Mouse (Mus musculus): ENCODE measurements at regions not wholly inside any gene's neighbourhood (a gene's known extent, or its start where the extent isn't known, plus 50 kb on each side); places are given as distances from the start of the nearest gene placed in this dataset.

DNA sequence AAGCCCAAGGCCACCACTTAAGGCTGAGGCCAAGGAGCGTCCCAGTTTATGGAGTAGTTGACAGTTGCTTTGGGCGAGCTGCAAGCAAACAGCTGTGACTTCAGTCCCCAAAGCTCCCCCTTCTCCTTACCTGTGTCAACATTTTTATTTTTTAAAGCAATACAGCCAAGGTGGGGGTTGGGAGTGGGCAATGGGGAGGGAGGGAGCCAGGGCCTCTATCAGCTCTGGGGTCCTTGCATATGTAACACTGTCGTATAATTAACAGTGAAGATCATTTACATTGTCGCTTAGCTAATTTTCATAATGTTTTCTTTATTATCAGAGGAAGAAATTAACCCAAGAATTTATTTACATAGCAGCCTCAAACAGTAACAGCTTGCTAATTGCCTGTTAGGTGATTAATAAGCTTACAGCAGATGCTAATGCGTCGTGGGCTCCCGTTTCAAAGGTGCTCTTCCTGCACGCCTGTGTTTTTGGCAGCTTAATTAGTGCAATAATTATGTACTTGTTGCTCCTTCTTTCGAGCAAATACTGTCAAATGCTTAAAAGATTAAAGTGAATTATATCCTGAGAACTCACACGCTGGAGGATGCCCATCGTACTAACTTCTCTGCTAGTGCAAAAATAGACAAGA lies 227.4 kb upstream of the Tle3 start:
- TF ChIP-seq CHD2 (IDR thresholded peaks at IDR 0.05; ENCODE audit: low read depth, low read length): no peak
- TF ChIP-seq HCFC1 (IDR thresholded peaks at IDR 0.05; ENCODE audit: borderline replicate concordance, insufficient read depth, low read length): no peak
- TF ChIP-seq ZNF384 (IDR thresholded peaks at IDR 0.05; ENCODE audit: low read depth, low read length): no peak
- TF ChIP-seq MAFK (IDR thresholded peaks at IDR 0.05; ENCODE audit: insufficient read depth, low read depth, low read length): no peak
- TF ChIP-seq ZC3H11A (IDR thresholded peaks at IDR 0.05; ENCODE audit: borderline replicate concordance, low read depth, low read length): no peak
- H3K9ac ChIP-seq (ENCODE audit: insufficient read depth, low read depth, low read length, poor library complexity, severe bottlenecking): no peak overlapping the region
- no peaks in the 10 kb centered on the region for H3K9me3 ChIP-seq (ENCODE audit: control insufficient read depth, insufficient read depth, low read depth, low read length)
- H3K27ac ChIP-seq (ENCODE audit: insufficient read depth, low read depth, low read length, poor library complexity, severe bottlenecking): no peak overlapping the region
- in situ Hi-C loops (cut with MboI; ENCODE audit: low sequenced_read_pairs in 2 of 2, unreplicated experiment in 2 of 2): no loop called here
- H3K4me3 ChIP-seq (ENCODE audit: insufficient read depth in 1 of 2, low read depth in 1 of 2, low read length in 2 of 2, poor library complexity in 1 of 2, severe bottlenecking in 1 of 2): no peak overlapping the region
- no peak for DNase-seq (ENCODE audit: low read depth, low spot score)
- H3K36me3 ChIP-seq (ENCODE audit: control insufficient read depth, insufficient read depth, low read length, poor library complexity, severe bottlenecking): no peaks in the 10 kb centered on the region
- H3K4me1 ChIP-seq (ENCODE audit: control insufficient read depth in 2 of 2, insufficient read depth in 2 of 2, low read length in 2 of 2, poor library complexity in 1 of 2): no peaks in the 10 kb centered on the region

DNA sequence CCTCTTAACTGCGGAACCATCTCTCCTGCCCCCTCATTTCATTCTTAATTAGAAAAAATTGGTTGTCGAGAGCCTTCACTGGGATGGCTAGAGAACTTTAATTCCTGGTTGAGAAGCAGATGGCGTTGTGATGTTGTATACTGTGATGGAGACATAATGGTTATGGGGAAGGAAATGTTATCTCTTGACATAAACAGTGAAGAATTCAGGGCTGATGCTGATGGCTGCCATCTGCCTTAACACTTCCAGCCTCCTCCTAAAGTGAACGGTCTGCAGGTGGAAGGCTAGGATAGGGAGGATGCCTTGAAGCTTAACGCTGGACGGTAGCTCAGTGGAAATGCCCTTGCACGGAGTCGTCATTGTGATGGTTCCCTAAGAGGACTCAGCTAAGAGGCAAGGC lies 226.4 kb upstream of the Tle3 start:
- in situ Hi-C loops (cut with MboI; ENCODE audit: low sequenced_read_pairs in 2 of 2, unreplicated experiment in 2 of 2): no loop called here
- Histone ChIP-seq H3K9ac (ENCODE audit: insufficient read depth, low read depth, low read length, poor library complexity, severe bottlenecking) (no peak overlapping the region), H3K36me3 (ENCODE audit: control insufficient read depth, insufficient read depth, low read length, poor library complexity, severe bottlenecking) (no peaks in the 10 kb centered on the region), H3K27ac (ENCODE audit: insufficient read depth, low read depth, low read length, poor library complexity, severe bottlenecking) (no peak overlapping the region; the same call in 1 of the 2 replicates), H3K4me1 (ENCODE audit: control insufficient read depth in 2 of 2, insufficient read depth in 2 of 2, low read length in 2 of 2, poor library complexity in 1 of 2) (no peaks in the 10 kb centered on the region), H3K4me3 (ENCODE audit: insufficient read depth in 1 of 2, low read depth in 1 of 2, low read length in 2 of 2, poor library complexity in 1 of 2, severe bottlenecking in 1 of 2) (no peak overlapping the region), H3K9me3 (ENCODE audit: control insufficient read depth, insufficient read depth, low read depth, low read length) (no peaks in the 10 kb centered on the region)
- TF ChIP-seq HCFC1 (IDR thresholded peaks at IDR 0.05; ENCODE audit: borderline replicate concordance, insufficient read depth, low read length) (no peak), ZNF384 (IDR thresholded peaks at IDR 0.05; ENCODE audit: low read depth, low read length) (no peak), CHD2 (IDR thresholded peaks at IDR 0.05; ENCODE audit: low read depth, low read length) (no peak), ZC3H11A (IDR thresholded peaks at IDR 0.05; ENCODE audit: borderline replicate concordance, low read depth, low read length) (no peak), MAFK (IDR thresholded peaks at IDR 0.05; ENCODE audit: insufficient read depth, low read depth, low read length) (no peak)
- no peak for DNase-seq (ENCODE audit: low read depth, low spot score)

GRCm38 (mm10) chr9:61151201-61151600 lies 221.0 kb upstream of the Tle3 start:
- no peaks in the 10 kb centered on the region for H3K9me3 ChIP-seq (ENCODE audit: control insufficient read depth, insufficient read depth, low read depth, low read length)
- no peak for DNase-seq (ENCODE audit: low read depth, low spot score)
- no peak overlapping the region for H3K4me3 ChIP-seq (ENCODE audit: insufficient read depth in 1 of 2, low read depth in 1 of 2, low read length in 2 of 2, poor library complexity in 1 of 2, severe bottlenecking in 1 of 2)
- TF ChIP-seq HCFC1 (IDR thresholded peaks at IDR 0.05; ENCODE audit: borderline replicate concordance, insufficient read depth, low read length): no peak
- TF ChIP-seq MAFK (IDR thresholded peaks at IDR 0.05; ENCODE audit: insufficient read depth, low read depth, low read length): no peak
- no peak overlapping the region for H3K9ac ChIP-seq (ENCODE audit: insufficient read depth, low read depth, low read length, poor library complexity, severe bottlenecking)
- no peaks in the 10 kb centered on the region for H3K4me1 ChIP-seq (ENCODE audit: control insufficient read depth in 2 of 2, insufficient read depth in 2 of 2, low read length in 2 of 2, poor library complexity in 1 of 2)
- H3K36me3 ChIP-seq (ENCODE audit: control insufficient read depth, insufficient read depth, low read length, poor library complexity, severe bottlenecking): no peaks in the 10 kb centered on the region
- no peak overlapping the region for H3K27ac ChIP-seq (ENCODE audit: insufficient read depth, low read depth, low read length, poor library complexity, severe bottlenecking)
- in situ Hi-C loops (cut with MboI; ENCODE audit: low sequenced_read_pairs in 2 of 2, unreplicated experiment in 2 of 2): no loop called here

DNA sequence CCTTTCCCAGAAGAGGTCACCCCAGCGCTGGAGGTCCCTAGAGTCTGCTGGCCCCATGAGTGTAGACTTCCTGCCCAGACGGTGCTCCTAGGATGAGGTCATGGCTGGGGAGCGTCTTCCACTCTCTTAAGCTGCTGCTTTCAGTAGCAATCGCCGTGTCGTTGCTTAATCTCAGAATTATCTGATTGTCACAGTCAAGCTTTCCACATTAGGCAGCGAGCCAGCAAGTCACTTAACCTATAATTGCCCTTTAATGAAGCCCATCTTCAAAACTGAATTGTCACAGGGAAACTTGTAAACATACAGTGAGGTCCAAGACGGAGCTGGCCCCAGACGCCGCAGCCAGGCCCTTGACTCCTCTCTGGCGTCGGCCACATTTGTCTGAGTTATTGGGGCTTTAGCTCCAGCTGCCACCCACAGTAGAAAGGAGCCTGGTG lies 220.2 kb upstream of the Tle3 start:
- no peak overlapping the region for H3K9ac ChIP-seq (ENCODE audit: insufficient read depth, low read depth, low read length, poor library complexity, severe bottlenecking)
- no peaks in the 10 kb centered on the region for H3K36me3 ChIP-seq (ENCODE audit: control insufficient read depth, insufficient read depth, low read length, poor library complexity, severe bottlenecking)
- in situ Hi-C loops (cut with MboI; ENCODE audit: low sequenced_read_pairs in 2 of 2, unreplicated experiment in 2 of 2): no loop called here
- H3K9me3 ChIP-seq (ENCODE audit: control insufficient read depth, insufficient read depth, low read depth, low read length): no peaks in the 10 kb centered on the region
- H3K4me3 ChIP-seq (ENCODE audit: insufficient read depth in 1 of 2, low read depth in 1 of 2, low read length in 2 of 2, poor library complexity in 1 of 2, severe bottlenecking in 1 of 2): no peak overlapping the region
- H3K4me1 ChIP-seq (ENCODE audit: control insufficient read depth in 2 of 2, insufficient read depth in 2 of 2, low read length in 2 of 2, poor library complexity in 1 of 2): no peaks in the 10 kb centered on the region
- no peak overlapping the region for H3K27ac ChIP-seq (ENCODE audit: insufficient read depth, low read depth, low read length, poor library complexity, severe bottlenecking)
- no peak for DNase-seq (ENCODE audit: low read depth, low spot score)
- TF ChIP-seq CHD2 (IDR thresholded peaks at IDR 0.05; ENCODE audit: low read depth, low read length) (no peak), ZC3H11A (IDR thresholded peaks at IDR 0.05; ENCODE audit: borderline replicate concordance, low read depth, low read length) (no peak), HCFC1 (IDR thresholded peaks at IDR 0.05; ENCODE audit: borderline replicate concordance, insufficient read depth, low read length) (no peak), MAFK (IDR thresholded peaks at IDR 0.05; ENCODE audit: insufficient read depth, low read depth, low read length) (no peak), ZNF384 (IDR thresholded peaks at IDR 0.05; ENCODE audit: low read depth, low read length) (no peak)

- Histone ChIP-seq H3K27ac (ENCODE audit: insufficient read depth, low read depth, low read length, poor library complexity, severe bottlenecking) (no peak overlapping the region), H3K4me1 (ENCODE audit: control insufficient read depth in 2 of 2, insufficient read depth in 2 of 2, low read length in 2 of 2, poor library complexity in 1 of 2) (no peaks in the 10 kb centered on the region), H3K4me3 (ENCODE audit: insufficient read depth in 1 of 2, low read depth in 1 of 2, low read length in 2 of 2, poor library complexity in 1 of 2, severe bottlenecking in 1 of 2) (no peak overlapping the region), H3K9me3 (ENCODE audit: control insufficient read depth, insufficient read depth, low read depth, low read length) (no peaks in the 10 kb centered on the region), H3K36me3 (ENCODE audit: control insufficient read depth, insufficient read depth, low read length, poor library complexity, severe bottlenecking) (no peaks in the 10 kb centered on the region), H3K9ac (ENCODE audit: insufficient read depth, low read depth, low read length, poor library complexity, severe bottlenecking) (no peak overlapping the region)
- in situ Hi-C loops (cut with MboI; ENCODE audit: low sequenced_read_pairs in 2 of 2, unreplicated experiment in 2 of 2): no loop called here
- TF ChIP-seq ZNF384 (IDR thresholded peaks at IDR 0.05; ENCODE audit: low read depth, low read length): no peak
- no peak for TF ChIP-seq HCFC1 (IDR thresholded peaks at IDR 0.05; ENCODE audit: borderline replicate concordance, insufficient read depth, low read length)
- TF ChIP-seq MAFK (IDR thresholded peaks at IDR 0.05; ENCODE audit: insufficient read depth, low read depth, low read length): no peak
- TF ChIP-seq CHD2 (IDR thresholded peaks at IDR 0.05; ENCODE audit: low read depth, low read length): no peak
- TF ChIP-seq ZC3H11A (IDR thresholded peaks at IDR 0.05; ENCODE audit: borderline replicate concordance, low read depth, low read length): no peak
- DNase-seq (ENCODE audit: low read depth, low spot score): no peak
Measured at GRCm38 (mm10) chr9:61154721-61155120, 217.4 kb upstream of the Tle3 start.

Data from ES-E14 (cell line).